Mouse (Mus musculus): ENCODE results near the gene Dnajc4.

GRCm38 (mm10) chr19:6972247-6972917 is 20.0 kb downstream of the Dnajc4 start:
- TF ChIP-seq CTCF (IDR thresholded peaks at IDR 0.05; ENCODE audit: low read depth, low read length) = no peak
- no peak for TF ChIP-seq POLR2A (IDR thresholded peaks at IDR 0.05; ENCODE audit: insufficient read depth, low read length)
- no peak for TF ChIP-seq EP300 (IDR thresholded peaks at IDR 0.05; ENCODE audit: insufficient read depth, low read depth, low read length)
